Mouse (Mus musculus) myocyte (in vitro differentiated cells): ENCODE results near the gene Rgs5. TPM values are rescaled to one million over a fixed set of nuclear protein-coding genes. Genes with fewer than 3 reads are reported as not detected.

Experiments
- H3K27me3 ChIP-seq: one replicate; pipeline ENCODE4 v1.6.1; 2011; ENCODE audit not compliant: control insufficient read depth, insufficient read depth, insufficient read length
- H3K36me3 ChIP-seq: one replicate; pipeline ENCODE4 v1.6.1; 2011; ENCODE audit not compliant: control insufficient read depth, insufficient read depth
- H3K4me2 ChIP-seq: one replicate; pipeline ENCODE4 v1.6.1; 2011; ENCODE audit warnings: low read depth, control low read depth
- H3K4me3 ChIP-seq: one replicate; pipeline ENCODE4 v1.5.1; 2011; ENCODE audit warnings: mild to moderate bottlenecking, control low read depth, moderate library complexity
- H3K79me2 ChIP-seq: one replicate; pipeline ENCODE4 v1.6.1; 2011; ENCODE audit not compliant: control insufficient read depth, insufficient read depth
- H3ac ChIP-seq: one replicate; pipeline ENCODE4 v1.6.1; 2011; ENCODE audit not compliant: control insufficient read depth, insufficient read length
- CEBPB ChIP-seq: IDR thresholded peaks from 2 replicates; pipeline ENCODE4 v1.6.1; 2011; ENCODE audit warnings: mild to moderate bottlenecking, moderate library complexity; ENCODE audit not compliant: poor library complexity, insufficient read depth, severe bottlenecking
- E2F4 ChIP-seq: IDR thresholded peaks from one replicate; pipeline ENCODE4 v1.6.1; 2011; ENCODE audit warnings: mild to moderate bottlenecking, control low read depth, moderate library complexity; ENCODE audit not compliant: insufficient read depth
- MAX ChIP-seq: IDR thresholded peaks from one replicate; pipeline ENCODE4 v1.6.1; 2011; ENCODE audit warnings: low read depth, mild to moderate bottlenecking, control low read depth
- MYOD1 ChIP-seq, 3 experiments: IDR thresholded peaks; one replicate each; pipeline ENCODE4 v1.6.1; 2011; ENCODE audit warnings: control low read depth in 2 of 3, low read depth in 2 of 3, mild to moderate bottlenecking in 2 of 3, moderate library complexity in 1 of 3; ENCODE audit not compliant: insufficient read length in 2 of 3, control insufficient read depth in 1 of 3
- MYOG ChIP-seq, 3 experiments: IDR thresholded peaks; one replicate each; pipeline ENCODE4 v1.6.1; 2011; ENCODE audit warnings: control low read depth in 2 of 3, low read depth in 2 of 3, mild to moderate bottlenecking in 2 of 3; ENCODE audit not compliant: insufficient read length in 2 of 3, control insufficient read depth in 1 of 3, insufficient read depth in 1 of 3
- POLR2A ChIP-seq: IDR thresholded peaks from one replicate; pipeline ENCODE4 v1.6.1; 2011; ENCODE audit warnings: low read depth, mild to moderate bottlenecking, control low read depth, moderate library complexity; ENCODE audit not compliant: insufficient read length
- POLR2AphosphoS2 ChIP-seq: IDR thresholded peaks from one replicate; pipeline ENCODE4 v1.6.1; 2011; ENCODE audit warnings: low read depth, control low read depth; ENCODE audit not compliant: insufficient read length
- REST ChIP-seq: IDR thresholded peaks from one replicate; pipeline ENCODE4 v1.6.1; 2011; ENCODE audit warnings: mild to moderate bottlenecking, control low read depth, moderate library complexity; ENCODE audit not compliant: insufficient read depth, insufficient read length
- SRF ChIP-seq: IDR thresholded peaks from one replicate; pipeline ENCODE4 v1.6.1; 2011; ENCODE audit warnings: low read depth; ENCODE audit not compliant: control insufficient read depth, insufficient read length
- TCF12 ChIP-seq: IDR thresholded peaks from one replicate; pipeline ENCODE4 v1.6.1; 2011; ENCODE audit warnings: mild to moderate bottlenecking, control low read depth; ENCODE audit not compliant: poor library complexity, insufficient read depth, severe bottlenecking
- TCF3 ChIP-seq: IDR thresholded peaks from one replicate; pipeline ENCODE4 v1.6.1; 2011; ENCODE audit warnings: low read depth, control low read depth; ENCODE audit not compliant: insufficient read length
- USF1 ChIP-seq: IDR thresholded peaks from one replicate; pipeline ENCODE4 v1.6.1; 2011; ENCODE audit warnings: low read depth, mild to moderate bottlenecking, control low read depth, moderate library complexity
- polyA plus RNA-seq: library from polyadenylated mRNA; unstranded; fragments of >200 nt; fragmentation: generic; extraction: Trizol; gene quantifications from one replicate; pipeline ENCODE4 v1.2.1, GENCODE M21; 2012; ENCODE audit warnings: missing spikeins

Gene Rgs5
- polyA plus RNA-seq, 1 experiment = 0.01 TPM

DNA sequence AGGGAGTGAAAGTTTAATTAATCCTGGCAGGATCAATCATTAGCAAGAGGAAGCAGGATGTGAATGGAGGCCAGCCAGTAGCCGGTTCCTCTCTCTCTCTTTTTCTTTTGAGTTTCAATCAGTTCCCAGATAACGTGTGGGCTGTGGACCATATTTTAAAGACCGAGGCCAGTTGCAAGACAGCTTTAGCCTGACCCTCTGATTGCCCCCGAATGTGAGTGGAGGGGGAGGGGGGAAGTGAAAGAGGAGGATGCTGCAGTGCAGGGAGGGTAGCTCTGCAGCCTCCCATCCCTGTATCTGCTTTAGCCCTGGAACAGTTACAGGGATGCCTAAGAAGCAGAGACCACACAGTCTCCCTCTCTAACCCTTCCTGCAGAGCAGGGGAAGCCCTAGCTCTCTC lies 4.2 kb downstream of the Rgs5 start:
- H3K4me2 ChIP-seq = no peak overlapping the region

DNA sequence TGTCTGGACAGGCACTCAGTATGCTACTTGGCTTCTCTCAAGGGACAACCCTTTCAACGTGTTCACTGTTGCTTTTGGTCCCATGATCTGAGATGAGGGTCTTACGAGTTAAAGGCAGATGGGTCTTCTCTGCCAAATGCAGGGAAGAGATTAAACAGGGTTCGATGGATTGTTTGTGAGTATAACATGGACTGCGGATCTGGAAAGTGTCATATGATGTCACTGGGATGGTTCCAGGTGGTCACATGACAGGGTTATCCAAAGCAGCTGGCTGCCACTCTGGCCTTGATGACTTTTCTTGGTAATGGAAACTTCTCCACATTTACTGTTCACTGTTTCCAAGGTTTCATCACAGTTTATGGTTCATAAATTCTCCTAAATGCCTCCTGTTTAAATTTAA lies 12.0 kb downstream of the Rgs5 start:
- Histone ChIP-seq H3K79me2 (no peaks in the 10 kb centered on the region), H3K27me3 (no peaks in the 10 kb centered on the region), H3K4me2 (no peak overlapping the region), H3K36me3 (no peaks in the 10 kb centered on the region), H3ac (no peak overlapping the region), H3K4me3 (no peak overlapping the region)
- TF ChIP-seq TCF3 (no peak), MAX (no peak), SRF (no peak), POLR2A (no peak), USF1 (no peak), E2F4 (no peak), TCF12 (no peak), MYOG (IDR thresholded peaks at IDR 0.05; ENCODE audit: control insufficient read depth in 1 of 3, insufficient read depth in 1 of 3, insufficient read length in 2 of 3, low read depth in 2 of 3) (no peak), MYOD1 (IDR thresholded peaks at IDR 0.05; ENCODE audit: control insufficient read depth in 1 of 3, insufficient read length in 2 of 3, low read depth in 2 of 3) (no peak), REST (no peak), POLR2AphosphoS2 (no peak), CEBPB (no peak)

More for the DNA sequence above, 4.2 kb downstream of the Rgs5 start:
- no peak for TF ChIP-seq MAX
- TF ChIP-seq USF1 = no peak
- TF ChIP-seq POLR2A = no peak
- TF ChIP-seq POLR2AphosphoS2 = no peak
- no peak for TF ChIP-seq TCF3
- no peak for TF ChIP-seq MYOD1 (IDR thresholded peaks at IDR 0.05; ENCODE audit: control insufficient read depth in 1 of 3, insufficient read length in 2 of 3, low read depth in 2 of 3)
- TF ChIP-seq SRF = no peak
- TF ChIP-seq CEBPB = no peak
- Histone ChIP-seq H3K27me3 (no peaks in the 10 kb centered on the region), H3K4me3 (no peak overlapping the region), H3K79me2 (no peaks in the 10 kb centered on the region), H3ac (no peak overlapping the region), H3K36me3 (no peaks in the 10 kb centered on the region)

DNA sequence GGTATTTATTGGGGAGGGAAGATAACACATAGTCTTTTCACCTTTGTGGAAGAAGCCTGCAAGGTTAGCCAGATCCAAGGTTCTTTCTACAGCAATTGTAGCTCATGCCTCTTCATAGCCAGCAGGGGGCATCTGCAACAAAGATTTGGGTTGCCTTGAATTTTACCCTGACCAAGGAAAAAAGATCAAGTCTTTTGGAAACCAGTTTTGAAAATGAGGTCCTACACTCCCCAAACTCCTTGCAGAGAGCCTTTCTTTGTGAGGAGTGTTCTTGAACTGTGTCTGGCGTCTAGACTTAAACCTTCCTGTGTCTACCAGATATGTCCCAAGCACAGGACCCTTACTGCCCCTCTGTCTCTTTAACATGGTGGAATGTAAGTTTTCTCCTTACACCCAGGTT lies 15.4 kb downstream of the Rgs5 start:
- no peak overlapping the region for H3K4me2 ChIP-seq
- H3K4me3 ChIP-seq = no peak overlapping the region
- no peak overlapping the region for H3ac ChIP-seq
- no peaks in the 10 kb centered on the region for H3K79me2 ChIP-seq
- no peaks in the 10 kb centered on the region for H3K27me3 ChIP-seq
- no peak for TF ChIP-seq SRF
- no peak for TF ChIP-seq MYOD1 (IDR thresholded peaks at IDR 0.05; ENCODE audit: control insufficient read depth in 1 of 3, insufficient read length in 2 of 3, low read depth in 2 of 3)
- no peak for TF ChIP-seq TCF12
- TF ChIP-seq MYOG (IDR thresholded peaks at IDR 0.05; ENCODE audit: control insufficient read depth in 1 of 3, insufficient read depth in 1 of 3, insufficient read length in 2 of 3, low read depth in 2 of 3) = no peak
- no peak for TF ChIP-seq MAX
- TF ChIP-seq TCF3 = no peak
- TF ChIP-seq E2F4 = no peak
- TF ChIP-seq CEBPB = no peak
- TF ChIP-seq USF1 = no peak
- TF ChIP-seq POLR2AphosphoS2 = no peak
- no peak for TF ChIP-seq POLR2A
- no peak for TF ChIP-seq REST
- no peaks in the 10 kb centered on the region for H3K36me3 ChIP-seq

DNA sequence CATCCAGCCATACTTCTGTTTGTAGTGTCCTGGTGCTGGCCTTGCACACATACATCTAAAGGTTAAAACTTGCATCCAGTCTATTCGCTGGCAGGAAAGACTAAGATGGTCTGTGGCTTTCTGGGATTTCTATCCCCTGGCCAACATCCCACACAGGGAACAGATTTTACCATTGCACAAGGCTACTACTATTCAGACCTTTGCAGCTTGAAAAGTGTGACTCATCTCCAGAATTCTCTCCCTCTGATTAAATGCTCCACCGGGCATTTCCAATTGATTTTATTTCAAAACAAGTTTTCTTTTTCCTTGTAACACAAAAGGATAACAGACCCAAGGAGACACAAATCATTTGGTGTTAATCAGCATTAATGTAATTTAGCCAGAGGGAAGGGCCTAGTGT lies 16.5 kb downstream of the Rgs5 start:
- Histone ChIP-seq H3ac (no peak overlapping the region), H3K36me3 (no peaks in the 10 kb centered on the region), H3K4me3 (no peak overlapping the region), H3K27me3 (no peaks in the 10 kb centered on the region), H3K4me2 (peak overlapping the region; percentile 60), H3K79me2 (no peaks in the 10 kb centered on the region)
- no peak for TF ChIP-seq USF1
- TF ChIP-seq TCF3 = no peak
- TF ChIP-seq MAX = no peak
- no peak for TF ChIP-seq TCF12
- TF ChIP-seq MYOG (IDR thresholded peaks at IDR 0.05; ENCODE audit: control insufficient read depth in 1 of 3, insufficient read depth in 1 of 3, insufficient read length in 2 of 3, low read depth in 2 of 3) = no peak
- no peak for TF ChIP-seq SRF
- TF ChIP-seq CEBPB = no peak
- TF ChIP-seq POLR2AphosphoS2 = no peak
- no peak for TF ChIP-seq E2F4
- TF ChIP-seq REST = no peak
- TF ChIP-seq POLR2A = no peak
- no peak for TF ChIP-seq MYOD1 (IDR thresholded peaks at IDR 0.05; ENCODE audit: control insufficient read depth in 1 of 3, insufficient read length in 2 of 3, low read depth in 2 of 3)

DNA sequence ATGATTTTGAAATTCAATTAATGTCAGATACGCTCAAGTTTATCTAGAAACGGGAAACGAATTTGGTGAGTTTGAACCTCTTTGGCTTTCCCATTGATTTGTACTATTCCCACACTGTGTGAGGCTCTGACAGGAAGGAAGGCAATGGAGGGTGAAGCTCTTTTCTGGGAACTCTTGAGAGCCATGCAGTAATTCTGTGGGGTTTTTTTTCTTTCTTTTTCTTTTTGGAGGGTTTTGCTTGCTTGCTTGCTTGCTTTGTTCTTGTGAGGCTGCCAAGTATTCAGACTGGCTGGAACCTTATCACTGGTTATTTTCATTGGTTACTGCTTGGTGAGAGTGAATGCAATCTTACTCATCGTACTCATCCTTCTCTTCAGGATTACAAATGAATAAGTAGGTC lies 17.0 kb downstream of the Rgs5 start:
- TF ChIP-seq E2F4 = no peak
- no peak for TF ChIP-seq SRF
- TF ChIP-seq TCF12 = no peak
- TF ChIP-seq POLR2A = no peak
- no peak for TF ChIP-seq USF1
- TF ChIP-seq REST = no peak
- TF ChIP-seq MYOD1 (IDR thresholded peaks at IDR 0.05; ENCODE audit: control insufficient read depth in 1 of 3, insufficient read length in 2 of 3, low read depth in 2 of 3) = no peak
- no peak for TF ChIP-seq POLR2AphosphoS2
- TF ChIP-seq TCF3 = no peak
- TF ChIP-seq MAX = no peak
- no peak for TF ChIP-seq MYOG (IDR thresholded peaks at IDR 0.05; ENCODE audit: control insufficient read depth in 1 of 3, insufficient read depth in 1 of 3, insufficient read length in 2 of 3, low read depth in 2 of 3)
- TF ChIP-seq CEBPB = no peak
- H3K27me3 ChIP-seq = no peaks in the 10 kb centered on the region
- H3K4me3 ChIP-seq = no peak overlapping the region
- no peak overlapping the region for H3ac ChIP-seq
- no peaks in the 10 kb centered on the region for H3K36me3 ChIP-seq
- H3K4me2 ChIP-seq = peak overlapping the region; percentile 60
- H3K79me2 ChIP-seq = no peaks in the 10 kb centered on the region
